Mouse (Mus musculus) lung, postnatal 10 days (tissue): ENCODE data around the gene Nptxr.

Experiments
- DNase-seq: peaks from one replicate; pipeline ENCODE4 v3.0.0; 2021

Nptxr gene

DNA sequence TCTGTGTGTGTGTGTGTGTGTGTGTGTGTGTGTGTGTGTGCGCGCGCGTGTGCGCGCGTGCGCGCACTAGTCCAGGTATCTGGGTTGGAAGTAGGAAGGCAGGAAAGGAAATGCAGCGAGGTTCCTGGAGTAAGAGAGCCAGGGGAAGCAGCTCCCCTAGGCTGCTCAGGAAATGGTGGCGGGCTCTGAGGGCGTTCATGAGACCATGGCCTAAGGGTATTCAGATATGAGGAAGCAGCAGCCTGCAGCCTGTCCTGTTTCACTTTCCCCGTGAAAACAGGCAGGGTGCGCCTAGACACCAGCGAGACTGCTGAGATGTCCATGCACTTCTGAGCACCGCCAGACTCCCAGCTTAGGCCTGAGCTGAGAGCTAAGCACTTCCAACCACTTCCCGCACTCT is 52.8 kb downstream of the Nptxr start:
- DNase-seq = no peak

DNA sequence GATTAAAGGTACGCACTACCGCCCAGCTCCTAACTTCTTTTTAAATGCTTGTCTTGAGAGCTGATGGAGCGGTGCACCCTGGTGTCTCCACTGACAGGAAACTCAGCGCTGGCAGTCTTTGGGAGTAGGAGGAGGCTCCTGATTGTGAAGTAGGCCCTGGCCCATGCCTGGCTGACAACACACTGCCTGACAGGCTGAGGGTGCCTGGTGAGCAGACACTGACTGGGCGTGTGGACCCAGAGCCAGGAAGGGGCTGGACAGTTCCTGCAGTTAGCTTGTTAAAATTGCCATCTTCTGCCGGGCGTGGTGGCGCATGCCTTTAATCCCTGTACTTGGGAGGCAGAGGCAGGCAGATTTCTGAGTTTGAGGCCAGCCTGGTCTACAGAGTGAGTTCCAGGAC is 54.3 kb downstream of the Nptxr start:
- peak; percentile 82 for DNase-seq

DNA sequence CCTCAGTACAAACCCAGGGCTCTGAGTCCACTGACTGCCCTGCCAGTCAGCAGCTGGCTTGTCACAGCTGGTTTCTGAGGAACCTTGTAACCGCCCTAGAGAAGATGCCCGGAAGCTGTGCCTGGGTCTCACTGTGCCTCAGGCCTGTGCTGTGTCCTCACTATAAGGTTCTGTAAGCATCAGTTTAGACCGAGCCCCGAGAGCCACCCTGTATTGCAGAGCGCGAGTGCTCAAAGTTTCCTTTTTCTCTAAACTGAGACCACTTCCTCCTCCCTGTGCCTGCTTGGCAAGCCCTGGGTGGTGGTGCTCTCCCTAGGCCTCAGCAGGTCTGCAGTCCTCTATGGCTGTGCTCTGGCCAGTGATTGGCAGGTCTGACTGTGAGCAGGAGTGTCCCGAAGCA is 55.4 kb downstream of the Nptxr start:
- DNase-seq = no peak

DNA sequence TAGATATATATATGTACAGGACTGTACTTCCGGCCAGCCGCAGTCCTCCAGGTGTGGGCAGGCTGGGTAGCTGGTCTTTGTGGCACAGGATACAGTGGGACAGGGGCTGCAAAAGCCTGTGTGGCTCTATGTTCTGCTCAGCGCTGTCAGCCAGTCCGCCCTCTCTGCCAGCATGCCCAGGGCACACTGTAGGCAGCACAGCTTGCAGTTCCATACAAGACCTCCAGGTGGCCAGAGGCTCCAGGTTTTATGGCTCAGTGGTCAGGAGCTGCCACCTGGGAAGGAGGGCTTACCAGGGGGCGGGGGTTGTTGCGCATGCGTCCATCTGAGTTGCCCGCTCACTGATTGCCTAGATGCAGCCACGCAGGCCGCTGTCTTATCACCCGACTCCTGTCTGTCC is 56.6 kb downstream of the Nptxr start:
- peak; percentile 42 for DNase-seq

DNA sequence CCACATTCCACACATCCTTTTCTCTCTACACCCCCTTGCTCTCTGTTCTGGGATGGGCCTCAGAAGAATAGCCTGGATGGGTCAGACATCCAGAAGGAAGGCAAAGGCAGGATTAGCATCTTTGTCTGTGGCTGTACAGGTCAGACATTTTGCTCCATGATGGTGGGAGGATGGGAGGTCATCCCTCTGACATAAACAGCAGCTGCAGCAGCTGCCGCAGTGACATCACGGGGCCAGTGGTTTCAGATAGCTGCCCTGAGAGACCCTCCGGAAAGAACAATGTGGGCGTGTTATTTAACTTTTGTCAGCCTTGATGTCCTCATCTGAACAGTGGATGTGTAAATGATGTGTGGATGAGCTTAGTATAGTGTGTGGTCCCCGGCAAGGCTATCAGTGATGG is 58.7 kb downstream of the Nptxr start:
- DNase-seq = no peak

DNA sequence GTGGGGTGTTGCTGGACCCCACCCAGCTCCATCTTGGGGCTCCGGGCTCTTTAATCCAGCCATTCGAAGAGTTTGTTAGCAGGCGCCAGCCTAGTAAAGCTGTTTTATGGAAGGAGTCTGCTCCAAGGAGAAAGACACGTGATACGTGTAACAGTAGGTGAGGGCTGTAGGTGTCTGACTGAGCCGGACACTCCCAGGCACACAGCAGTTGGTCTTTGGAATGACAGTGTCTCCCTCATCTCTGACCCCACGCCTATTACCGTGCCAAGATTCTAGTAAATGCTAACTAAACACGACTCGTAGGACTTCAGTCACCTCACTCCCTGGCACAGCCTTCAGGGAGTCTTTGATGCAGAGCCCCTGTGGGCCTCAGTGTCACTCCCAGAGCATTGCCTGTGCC is 59.3 kb downstream of the Nptxr start:
- DNase-seq = no peak

DNA sequence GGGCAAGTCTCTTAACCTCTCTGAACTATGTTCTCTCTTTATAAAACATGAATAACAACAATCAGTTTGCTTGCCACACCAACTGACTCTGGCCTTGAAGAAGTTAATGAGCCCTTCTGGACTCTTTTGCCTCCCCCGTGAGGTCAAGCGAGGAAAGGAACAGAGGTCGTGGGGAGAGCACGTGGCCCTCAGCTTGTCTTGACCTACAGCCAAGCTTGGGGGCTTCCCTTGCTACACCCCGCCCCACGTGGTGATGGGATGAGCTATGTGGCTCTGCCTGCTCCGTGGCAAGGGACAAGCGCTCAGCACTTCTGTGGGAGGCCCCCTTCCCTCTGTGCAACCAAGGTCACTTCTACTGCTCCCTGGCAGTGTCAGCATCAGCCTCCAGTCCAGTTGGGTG is 59.8 kb downstream of the Nptxr start:
- DNase-seq = no peak

DNA sequence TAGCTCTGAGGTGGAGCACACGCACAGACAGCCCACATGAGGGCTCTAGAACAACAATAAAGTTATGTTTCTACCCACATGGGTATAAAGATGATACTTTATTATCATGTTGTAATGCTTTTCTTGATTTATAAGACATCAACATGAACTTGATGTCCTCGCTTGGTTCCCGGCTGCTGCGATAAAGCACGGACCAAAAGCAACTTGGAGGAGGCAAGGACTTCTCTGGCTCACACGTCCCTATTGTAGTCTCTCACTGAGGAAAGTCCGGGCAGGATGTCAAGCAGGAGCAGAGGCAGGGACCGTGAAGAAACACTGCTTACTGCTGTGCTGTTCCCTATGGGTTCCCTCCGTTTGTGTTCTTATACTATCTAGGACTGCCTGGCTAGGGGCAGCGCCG is 60.6 kb downstream of the Nptxr start:
- DNase-seq = no peak

DNA sequence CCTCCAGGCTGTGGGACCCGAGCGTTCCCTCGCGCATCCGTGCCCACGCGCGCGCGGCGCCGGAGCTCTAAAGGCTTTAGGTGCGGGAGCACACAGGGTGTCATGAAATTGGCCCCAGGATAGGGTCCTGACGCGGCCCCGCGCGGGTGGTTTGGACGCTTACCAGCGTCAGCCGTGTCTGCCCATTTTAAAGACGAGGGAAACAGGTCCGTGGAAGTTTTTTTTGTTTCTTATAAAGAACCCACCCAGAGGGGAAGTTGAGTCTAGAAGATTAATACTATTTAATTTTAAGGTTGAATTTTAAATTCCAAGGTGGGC is 61.9 kb downstream of the Nptxr start:
- DNase-seq = no peak

DNA sequence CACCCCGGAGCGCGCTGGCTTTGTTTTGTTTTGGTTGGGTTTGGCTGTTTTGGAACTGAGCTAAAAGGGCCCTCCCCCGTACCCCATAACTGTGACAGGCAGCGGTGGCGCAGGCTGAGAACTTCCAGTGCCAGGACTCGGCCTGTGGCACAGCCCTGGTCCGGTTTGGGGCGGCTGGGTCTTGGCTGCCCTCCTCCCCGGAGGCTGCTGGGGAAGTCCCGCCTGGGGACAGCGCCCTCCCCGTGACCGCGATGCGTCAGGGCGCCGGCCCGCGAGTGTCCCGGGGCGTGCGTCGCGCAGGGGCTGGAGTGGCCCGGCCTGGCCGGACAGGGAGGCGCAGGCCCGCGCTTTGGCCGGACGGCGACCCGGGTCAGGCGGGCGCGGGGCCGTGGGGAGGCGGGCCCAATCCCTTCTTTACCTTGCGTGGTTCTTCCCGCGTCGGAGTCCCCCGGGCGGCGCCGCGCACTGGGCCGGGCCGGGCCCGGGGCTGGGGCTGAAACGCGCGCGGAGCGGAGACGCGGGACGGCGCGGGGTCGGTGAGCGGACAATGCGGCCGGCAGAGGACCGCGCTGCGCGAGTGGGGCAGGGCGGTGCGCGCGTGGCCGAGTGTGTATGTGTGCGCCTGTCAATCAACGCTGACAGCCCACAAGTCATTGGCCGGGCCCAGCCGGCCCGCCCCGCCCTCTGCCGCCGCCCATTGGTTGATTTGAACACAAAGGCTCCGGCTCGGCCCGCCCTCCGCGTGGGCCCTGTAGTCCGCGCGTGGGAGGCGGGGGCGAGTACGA is 62.5 kb downstream of the Nptxr start, which contains the start of gene Sun2:
TSS of gene Sun2 (minus strand) at position 616 of the 785 bp plus-strand sequence.
- DNase-seq = peak; percentile 97

DNA sequence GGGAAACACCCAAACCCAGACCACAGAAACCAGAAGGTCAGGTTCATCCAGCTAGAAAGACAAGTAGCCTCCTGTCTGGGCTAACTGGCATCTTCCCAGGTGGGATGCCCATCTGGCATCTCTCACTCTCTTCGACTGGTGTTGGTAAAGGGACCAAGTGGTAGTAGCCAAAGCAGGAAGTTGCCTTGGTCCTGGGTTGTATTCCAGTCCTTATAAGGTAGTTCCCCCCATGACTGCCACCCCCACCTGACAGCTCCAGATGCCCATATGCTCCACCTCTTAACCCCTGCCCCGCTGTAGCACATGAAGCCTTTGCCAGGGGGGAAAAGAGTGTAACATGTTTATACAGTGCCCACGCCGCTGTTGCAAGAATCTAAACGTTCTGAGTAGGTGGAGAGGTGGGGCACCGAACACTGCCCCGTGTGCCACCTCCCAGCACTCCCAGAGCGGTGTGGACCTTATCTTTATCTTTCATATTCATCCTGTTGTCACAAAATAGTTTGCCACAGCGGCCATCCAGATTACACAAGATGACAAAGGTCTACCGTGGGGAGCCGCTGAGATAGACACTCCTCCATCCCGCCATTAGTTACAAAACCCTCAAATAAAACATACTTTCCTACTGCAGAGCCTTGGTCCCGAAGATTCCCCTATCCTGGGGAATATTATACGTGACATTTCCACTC is 63.2 kb downstream of the Nptxr start:
- DNase-seq = peak; percentile 62

DNA sequence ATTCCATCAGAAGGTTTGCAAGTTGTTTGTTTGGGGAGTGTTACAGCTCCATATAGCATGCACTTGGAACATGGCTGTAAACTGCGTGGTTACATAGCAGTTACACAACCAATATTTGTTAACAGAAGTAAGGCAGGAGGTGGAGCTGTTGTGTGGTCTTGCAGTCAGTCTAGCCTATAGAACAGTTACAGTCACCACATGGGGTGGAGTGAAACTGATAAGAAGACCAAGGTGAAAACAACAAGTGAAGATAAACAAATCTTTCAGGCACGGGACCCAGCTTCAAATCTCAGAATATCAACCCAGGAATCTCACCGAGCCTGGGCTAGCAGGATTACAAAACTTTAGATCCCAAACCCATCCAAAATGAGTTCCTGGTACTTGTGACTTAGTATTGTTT is 63.8 kb downstream of the Nptxr start:
- no peak for DNase-seq
